Mouse (Mus musculus) cerebellum, adult 2 months (tissue): ENCODE measurements at regions not wholly inside any gene's neighbourhood (a gene's known extent, or its start where the extent isn't known, plus 50 kb on each side); places are given as distances from the start of the nearest gene placed in this dataset.

Source experiments
- DNase-seq, 2 experiments: peaks; one replicate each; pipeline ENCODE4 v3.0.0; 2021
- H3K27ac ChIP-seq: fragments of 200-500 bp; 2 replicates; pipeline ENCODE4 v1.5.1; 2012; ENCODE audit warnings: low read length, control low read depth, inconsistent platforms; ENCODE audit not compliant: insufficient read depth
- H3K27me3 ChIP-seq: fragments of 200-500 bp; 2 replicates; pipeline ENCODE4 v1.6.1; 2012; ENCODE audit warnings: inconsistent platforms, mild to moderate bottlenecking, low read length, moderate library complexity; ENCODE audit not compliant: control insufficient read depth, insufficient read depth
- H3K4me1 ChIP-seq: fragments of 200-500 bp; 2 replicates; pipeline ENCODE4 v1.6.1; 2011; ENCODE audit warnings: low read length; ENCODE audit not compliant: control insufficient read depth, insufficient read depth
- H3K4me3 ChIP-seq: fragments of 200-500 bp; replicated peaks from 2 replicates; pipeline ENCODE3; 2011; ENCODE audit warnings: mild to moderate bottlenecking, low read depth, low read length, control low read depth; ENCODE audit not compliant: insufficient read depth
- CTCF ChIP-seq: fragments of 200-500 bp; IDR thresholded peaks from 2 replicates; pipeline ENCODE4 v1.5.1; 2011; ENCODE audit warnings: low read depth, mild to moderate bottlenecking, control low read depth, low read length, moderate library complexity, borderline replicate concordance; ENCODE audit not compliant: insufficient read depth
- POLR2A ChIP-seq: fragments of 200-500 bp; IDR thresholded peaks from 2 replicates; pipeline ENCODE4 v1.6.1; 2011; ENCODE audit warnings: low read length, control low read depth, borderline replicate concordance; ENCODE audit not compliant: insufficient read depth
- WGBS: fragments of 180-500 bp; shearing (Covaris S2); methylation state at CpG from one replicate; pipeline ENCODE4 v1.1.7; 2018; 5-methylcytosine and 5-hydroxymethylcytosine counted together

DNA sequence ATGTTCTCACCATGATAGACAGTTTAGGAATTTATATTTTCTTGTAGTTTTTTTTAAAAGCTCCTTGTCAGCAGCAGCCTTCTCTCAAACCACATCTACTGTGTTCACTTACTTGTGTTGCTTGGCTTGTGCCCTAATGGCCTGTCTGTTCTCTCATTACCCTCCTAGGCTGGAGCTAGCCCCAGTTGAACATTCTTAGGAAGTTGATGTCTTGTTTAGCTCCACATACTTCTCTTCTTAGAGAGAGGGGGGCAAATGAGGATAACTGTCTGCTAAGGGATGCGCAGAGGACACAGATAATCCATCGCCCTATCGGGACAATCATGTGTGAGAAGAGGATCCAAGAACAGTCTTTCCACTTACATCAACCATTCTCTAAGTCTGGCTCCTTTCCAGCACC is 293.5 kb upstream of the Pcsk5 start:
- Histone ChIP-seq H3K27me3 (no peaks in the 10 kb centered on the region), H3K4me1 (no peaks in the 10 kb centered on the region), H3K27ac (no peak overlapping the region), H3K4me3 (no peak overlapping the region)
- TF ChIP-seq CTCF (no peak), POLR2A (no peak)
- DNase-seq = no peak
- WGBS = 95% methylated on average over 3 of the region's 3 CpGs

- Histone ChIP-seq H3K27me3 (no peaks in the 10 kb centered on the region), H3K27ac (no peak overlapping the region), H3K4me3 (no peak overlapping the region), H3K4me1 (no peaks in the 10 kb centered on the region)
- no peak for DNase-seq
- WGBS = 88% methylated on average over 2 of the region's 2 CpGs
- TF ChIP-seq CTCF = no peak
- TF ChIP-seq POLR2A = no peak
Measured at GRCm38 (mm10) chr19:18128786-18129185, 291.4 kb upstream of the Pcsk5 start.

DNA sequence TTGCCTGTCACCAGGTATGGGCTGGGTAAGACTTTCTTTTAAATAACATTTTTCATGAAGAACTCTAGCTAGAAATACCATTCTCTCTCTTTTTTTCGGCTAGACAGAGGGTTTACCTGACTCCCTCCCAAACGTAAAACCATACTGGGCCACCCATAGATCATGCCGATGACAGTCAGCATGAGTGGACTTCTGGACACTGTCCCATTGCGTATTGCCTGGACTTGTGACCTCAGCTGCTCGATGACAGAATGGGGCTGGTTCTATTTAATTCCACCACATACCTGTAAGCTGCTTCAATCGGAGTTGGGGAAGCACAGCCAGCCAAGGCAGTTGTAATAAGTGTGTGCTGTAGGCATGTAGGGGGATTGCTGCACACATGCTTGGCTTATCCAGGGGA is 268.8 kb upstream of the Pcsk5 start:
- no peaks in the 10 kb centered on the region for H3K27me3 ChIP-seq
- no peak for DNase-seq
- no peak for TF ChIP-seq CTCF
- no peak overlapping the region for H3K4me3 ChIP-seq
- no peaks in the 10 kb centered on the region for H3K4me1 ChIP-seq
- no peak overlapping the region for H3K27ac ChIP-seq
- 73% methylated on average over 6 of the region's 6 CpGs for WGBS

DNA sequence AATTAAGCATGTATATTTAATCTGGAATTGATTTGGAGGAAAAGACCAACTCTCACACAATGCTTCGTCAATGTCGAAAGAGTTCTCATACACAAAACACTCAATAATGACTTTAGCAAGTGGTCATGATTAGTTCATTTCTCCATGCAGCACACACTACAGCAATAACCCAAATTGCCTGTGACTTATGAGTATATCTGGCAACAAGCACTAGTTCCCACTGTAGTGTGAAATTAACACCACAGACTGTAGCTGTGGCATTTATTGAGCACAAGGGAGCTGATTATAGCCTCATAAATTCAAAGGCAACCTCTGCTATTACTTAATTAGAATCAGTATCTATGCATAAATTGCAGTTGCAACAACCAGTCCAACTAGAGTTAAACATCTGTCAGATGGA is 267.2 kb upstream of the Pcsk5 start:
- H3K27ac ChIP-seq = no peak overlapping the region
- DNase-seq = no peak

DNA sequence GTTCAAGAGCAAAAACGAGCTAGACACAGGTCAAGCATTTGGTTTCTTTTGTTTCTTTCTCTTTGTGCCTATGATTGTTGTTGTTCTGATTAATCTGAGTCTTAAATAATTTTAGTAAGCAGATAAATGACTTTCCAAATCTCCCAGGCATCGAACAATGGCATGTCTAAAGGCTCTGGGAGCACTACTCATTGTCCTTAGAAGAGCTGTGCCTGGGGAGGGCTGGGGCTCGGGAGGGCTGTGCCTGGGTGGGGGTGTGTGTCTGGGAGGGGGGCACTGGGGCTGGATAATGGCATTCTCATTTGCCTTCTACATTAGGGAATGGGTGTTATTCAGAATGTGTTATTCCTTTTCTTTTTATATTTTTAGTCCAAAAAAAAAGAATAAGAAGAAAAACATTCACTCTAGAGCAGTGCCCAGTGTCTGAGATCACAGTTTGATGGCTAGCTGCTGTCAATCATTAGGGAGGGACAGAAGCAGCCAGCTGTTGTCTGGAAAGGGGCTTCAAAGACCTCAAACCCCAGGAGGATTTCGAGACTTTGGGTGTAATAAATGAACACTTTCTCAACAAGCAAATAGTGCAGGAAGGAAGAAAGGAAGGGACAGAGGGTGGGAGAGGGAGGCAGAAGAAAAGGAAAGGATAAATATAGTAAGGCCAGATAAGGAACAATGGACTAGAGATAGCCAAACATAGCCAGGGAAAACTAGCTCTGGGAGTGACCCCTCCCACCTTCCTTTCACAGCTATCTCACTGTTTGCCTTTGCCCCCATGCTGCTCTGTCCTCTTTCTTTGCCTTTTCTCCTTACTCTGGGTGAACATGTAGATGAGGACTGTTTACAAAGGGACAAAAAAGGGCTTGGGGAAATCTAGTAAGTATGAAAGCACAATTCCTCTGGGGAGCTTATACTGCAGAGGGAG is 264.2 kb upstream of the Pcsk5 start:
- WGBS = 35% methylated on average over 4 of the region's 4 CpGs
- no peak for TF ChIP-seq CTCF
- TF ChIP-seq POLR2A = no peak
- DNase-seq = no peak
- Histone ChIP-seq H3K27me3 (no peaks in the 10 kb centered on the region), H3K4me3 (no peak overlapping the region), H3K27ac (no peak overlapping the region), H3K4me1 (no peaks in the 10 kb centered on the region)

More for the DNA sequence above, 267.2 kb upstream of the Pcsk5 start:
- no peak for TF ChIP-seq POLR2A
- TF ChIP-seq CTCF = no peak
- Histone ChIP-seq H3K27me3 (no peaks in the 10 kb centered on the region), H3K4me3 (no peak overlapping the region), H3K4me1 (no peaks in the 10 kb centered on the region)
- WGBS = 97% methylated on average over 2 of the region's 2 CpGs

DNA sequence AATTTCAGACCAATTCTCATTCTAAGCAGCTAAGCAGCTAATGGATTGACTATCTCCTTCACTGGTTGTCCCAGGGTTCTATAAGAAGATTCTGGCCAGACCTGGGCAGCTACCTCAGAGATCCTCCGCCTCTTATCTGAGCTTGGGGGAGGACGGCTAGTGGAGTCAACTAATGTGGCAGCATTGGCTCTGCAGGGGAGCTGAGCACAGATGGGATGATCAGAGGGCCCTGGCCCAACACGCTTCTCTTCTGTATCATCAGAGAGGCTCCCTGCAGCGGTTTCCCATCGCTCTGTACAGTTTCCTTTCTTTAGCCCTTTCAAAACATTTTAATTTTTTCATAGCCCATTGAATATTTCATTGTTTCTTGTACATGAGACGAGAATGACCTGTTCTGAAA is 245.9 kb upstream of the Pcsk5 start:
- no peaks in the 10 kb centered on the region; the same call in 1 of the 2 replicates for H3K4me1 ChIP-seq
- no peak overlapping the region for H3K27ac ChIP-seq
- DNase-seq = peak; percentile 62 to 78
- TF ChIP-seq POLR2A (no peak), CTCF (no peak)
- H3K27me3 ChIP-seq = no peaks in the 10 kb centered on the region
- WGBS = 8% methylated on average over 6 of the region's 6 CpGs
- no peak overlapping the region for H3K4me3 ChIP-seq

DNA sequence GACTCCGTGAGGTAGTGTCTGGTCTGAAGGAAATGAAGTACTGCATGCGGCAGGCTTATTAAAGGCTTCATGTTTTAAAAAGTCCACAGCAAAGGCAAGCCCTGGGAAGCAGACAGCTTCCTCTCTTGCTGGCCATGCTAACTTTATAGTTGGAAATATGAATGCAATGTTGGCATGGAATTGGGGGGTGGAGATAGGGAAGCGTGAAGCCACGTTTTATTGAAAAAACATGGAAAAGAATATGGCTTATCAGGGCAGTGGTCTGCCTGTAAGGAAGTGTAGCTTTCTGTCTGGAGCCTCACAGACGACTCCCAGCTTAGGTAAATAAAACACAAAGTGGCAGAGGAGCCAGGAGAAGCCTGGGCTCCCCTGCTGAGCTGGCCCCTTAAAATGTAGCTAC is 231.5 kb upstream of the Pcsk5 start:
- WGBS = 75% methylated on average over 5 of the region's 5 CpGs
- Histone ChIP-seq H3K27ac (no peak overlapping the region), H3K4me1 (no peaks in the 10 kb centered on the region), H3K4me3 (no peak overlapping the region), H3K27me3 (no peaks in the 10 kb centered on the region; the same call in 1 of the 2 replicates)
- no peak for DNase-seq
- TF ChIP-seq CTCF (no peak), POLR2A (no peak)

GRCm38 (mm10) chr19:18067855-18068494 is 230.5 kb upstream of the Pcsk5 start:
- H3K27me3 ChIP-seq = no peaks in the 10 kb centered on the region; the same call in 1 of the 2 replicates
- TF ChIP-seq POLR2A = no peak
- no peak for TF ChIP-seq CTCF
- whole genome bisulfite sequencing = 91% methylated on average over 8 of the region's 8 CpGs

More at GRCm38 (mm10) chr19:18067855-18068494, 230.5 kb upstream of the Pcsk5 start:
- no peak overlapping the region for H3K27ac ChIP-seq
- DNase-seq = no peak
- H3K4me3 ChIP-seq = no peak overlapping the region
- H3K4me1 ChIP-seq = no peaks in the 10 kb centered on the region
